In the genomic region with DNA sequence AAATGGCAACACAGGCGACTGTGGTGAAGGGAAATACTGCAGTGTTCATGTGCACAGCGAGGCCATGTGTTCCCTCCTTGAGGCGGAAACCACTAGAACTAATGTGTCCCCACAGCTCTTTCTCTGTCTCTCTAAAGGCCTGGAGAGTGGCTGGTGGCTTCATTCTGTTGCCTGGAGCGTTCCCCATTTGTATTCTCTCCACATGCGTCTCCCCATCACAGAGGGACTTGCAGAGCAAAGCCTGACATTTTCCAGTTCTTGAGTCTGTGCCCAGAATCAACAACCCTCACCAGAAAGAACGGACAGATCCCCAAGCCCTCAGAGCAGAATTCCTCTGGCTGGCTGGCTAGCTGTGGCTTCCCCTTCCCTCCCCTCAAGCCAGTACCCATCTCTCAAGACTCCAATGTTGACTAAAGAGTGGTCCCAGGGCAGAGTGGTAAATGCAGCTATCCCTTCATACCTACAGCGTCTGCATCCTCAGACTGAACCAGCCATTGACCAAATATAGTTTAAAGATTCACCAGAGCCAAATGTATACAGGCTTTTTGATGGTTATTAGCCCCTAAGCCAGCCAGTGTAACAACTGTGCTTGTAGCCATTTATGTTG, we compare ENCODE assay signal across 13 mouse cellular contexts.
DNase-seq lines count a peak whose midpoint lies in the region; ATAC-seq and TF ChIP-seq lines count a peak whose summit lies in the region.
"Had no signal": no experiment of that assay in that cellular context is flagged by ENCODE, and none has a peak within 500 bp of the region (broad histone marks: within the 10 kb centered on the region; RNA-seq: fewer than 3 reads in every experiment).

No protein-coding gene starts in this region.

- peaks cover 53% of the 10 kb centered on the region for H3K4me1 ChIP-seq in cerebellum, adult 2 months (ENCODE audit: control insufficient read depth, insufficient read depth, low read length)
- no peaks in the 10 kb centered on the region for H3K4me1 ChIP-seq in heart, embryonic 11.5 days (ENCODE audit: control insufficient read depth, insufficient read depth, low read length)
- H3K4me1 ChIP-seq: limb, embryonic 15.5 days had no signal

- peak overlapping the region; percentile 19; the same call in 1 of the 2 replicates for H3K27ac ChIP-seq in cerebellum, adult 2 months (ENCODE audit: insufficient read depth, low read length)
- no peak overlapping the region for H3K27ac ChIP-seq in heart, embryonic 11.5 days (ENCODE audit: low read depth, low read length)
- H3K27ac ChIP-seq: embryonic facial prominence, embryonic 13.5 days; limb, embryonic 15.5 days had no signal

- TF ChIP-seq CTCF in cerebellum, adult 2 months (IDR thresholded peaks at IDR 0.05; ENCODE audit: borderline replicate concordance, insufficient read depth, low read depth, low read length), result no peak

- H3K4me2 ChIP-seq in heart, embryonic 11.5 days, result no peak overlapping the region
- H3K4me2 ChIP-seq: embryonic facial prominence, embryonic 13.5 days; limb, embryonic 15.5 days had no signal

- DNase-seq in cerebellum, adult 2 months, result peak in 1 of 2 experiments; percentile 67
- DNase-seq in cerebellum, adult 9-10 months, result no peak
- peak; percentile 69 for DNase-seq in layer of hippocampus, adult 11-12 months (ENCODE audit: low spot score)
- DNase-seq in layer of hippocampus, adult 9-10 months (ENCODE audit: low spot score), result no peak
- peak; percentile 25 to 26 for DNase-seq in left cerebral cortex, adult 18-20 months (ENCODE audit: low spot score in 2 of 2)
- DNase-seq in right cerebral cortex, postnatal 14 days, result peak; percentile 26
- DNase-seq: kidney, postnatal 10 days; lung, postnatal 10 days; thymus, adult 18-20 months had no signal

- no peaks in the 10 kb centered on the region for H3K27me3 ChIP-seq in cerebellum, adult 2 months (ENCODE audit: control insufficient read depth, insufficient read depth, low read length)
- peaks cover 3% of the 10 kb centered on the region; the same call in 1 of the 2 replicates for H3K27me3 ChIP-seq in heart, embryonic 11.5 days (ENCODE audit: control insufficient read depth, insufficient read depth, low read length)
- H3K27me3 ChIP-seq: embryonic facial prominence, embryonic 13.5 days; limb, embryonic 15.5 days had no signal

- no peak for ATAC-seq in heart, embryonic 11.5 days (replicated peaks; ENCODE audit: insufficient number of reproducible peaks, low FRiP score, low TSS enrichment)
- no peak for ATAC-seq in monocyte, adult 5-6 weeks (replicated peaks; ENCODE audit: insufficient number of reproducible peaks, low FRiP score, low TSS enrichment, poor library complexity, severe bottlenecking)

- H3K36me3 ChIP-seq in heart, embryonic 11.5 days (ENCODE audit: control insufficient read depth, insufficient read depth, low read length), result no peaks in the 10 kb centered on the region
- H3K36me3 ChIP-seq: embryonic facial prominence, embryonic 13.5 days; limb, embryonic 15.5 days had no signal

- no peak overlapping the region for H3K4me3 ChIP-seq in cerebellum, adult 2 months (replicated peaks; ENCODE audit: insufficient read depth, low read depth, low read length)
- no peak overlapping the region for H3K4me3 ChIP-seq in heart, embryonic 11.5 days (ENCODE audit: low read depth, low read length)
- H3K4me3 ChIP-seq: embryonic facial prominence, embryonic 13.5 days; limb, embryonic 15.5 days had no signal

- no peak overlapping the region for H3K9ac ChIP-seq in heart, embryonic 11.5 days (ENCODE audit: low read depth, low read length)
- H3K9ac ChIP-seq: embryonic facial prominence, embryonic 13.5 days; limb, embryonic 15.5 days had no signal

- TF ChIP-seq POLR2A in cerebellum, adult 2 months (IDR thresholded peaks at IDR 0.05; ENCODE audit: borderline replicate concordance, insufficient read depth, low read length), result no peak

- 28% methylated on average over 7 of the region's 7 CpGs for WGBS in cerebellum, adult 2 months
- WGBS in heart, embryonic 11.5 days (ENCODE audit: insufficient replicate concordance), result 77% methylated on average over 7 of the region's 7 CpGs

- H3K9me3 ChIP-seq in heart, embryonic 11.5 days (replicated peaks; ENCODE audit: control insufficient read depth, low read length), result no peaks in the 10 kb centered on the region
- H3K9me3 ChIP-seq: embryonic facial prominence, embryonic 13.5 days; limb, embryonic 15.5 days had no signal

Comparison
In these comparisons a context has a peak if more than half of its experiments do, and no peak if none do; other contexts are left out.
1. DNase-seq: peak in layer of hippocampus, adult 11-12 months (single experiment), left cerebral cortex, adult 18-20 months (2 of 2) and right cerebral cortex, postnatal 14 days (single experiment); none in cerebellum, adult 9-10 months (single experiment) and layer of hippocampus, adult 9-10 months (single experiment).